Mouse (Mus musculus) neural tube, embryonic 15.5 days (tissue): Measurements from ENCODE around the gene Krt16. TPM values are rescaled to one million over a fixed set of nuclear protein-coding genes. Genes with fewer than 3 reads are reported as not detected.

Experiments used
- polyA plus RNA-seq: library from polyadenylated mRNA; unstranded; fragments of >200 nt; fragmentation: Nextera tagmentation; extraction: Ambion mirVana; gene quantifications from 2 replicates; pipeline ENCODE4 v1.2.1, GENCODE M21; 2015

Krt16 gene
- polyA plus RNA-seq, 1 experiment from 2014 or later: not detected

Other genes starting within 250 kb of the Krt16 start
- not detected in 2 replicates for gene Krt33a, start 232.7 kb downstream of the Krt16 start, polyA plus RNA-seq
- 0.11 TPM in 1 of 2 replicates, not detected in the other for gene Krt33b, start 219.0 kb downstream of the Krt16 start, polyA plus RNA-seq
- gene Krt34, start 207.3 kb downstream of the Krt16 start, polyA plus RNA-seq: not detected in 2 replicates
- not detected in 2 replicates for gene Krt31, start 198.4 kb downstream of the Krt16 start, polyA plus RNA-seq
- not detected in 2 replicates for gene Krt32, start 160.7 kb downstream of the Krt16 start, polyA plus RNA-seq
- 0.09 TPM in 1 of 2 replicates, not detected in the other for gene Krt35, start 152.7 kb downstream of the Krt16 start, polyA plus RNA-seq
- 0.14 TPM in 1 of 2 replicates, not detected in the other for gene Krt36, start 143.3 kb downstream of the Krt16 start, polyA plus RNA-seq
- gene Krt13, start 127.3 kb downstream of the Krt16 start, polyA plus RNA-seq: 0.24 and 0.37 TPM in 2 replicates
- 3.9 and 4.1 TPM in 2 replicates for gene Krt15, start 113.0 kb downstream of the Krt16 start, polyA plus RNA-seq
- gene Krt19, start 100.2 kb downstream of the Krt16 start, polyA plus RNA-seq: 4.5 and 57.6 TPM in 2 replicates
- gene Krt9, start 55.7 kb downstream of the Krt16 start, polyA plus RNA-seq: 0.06 and 0.08 TPM in 2 replicates
- 1.7 and 6.3 TPM in 2 replicates for gene Krt14, start 41.4 kb downstream of the Krt16 start, polyA plus RNA-seq
- gene Krt17, start 12.1 kb upstream of the Krt16 start, polyA plus RNA-seq: 0.73 and 63.9 TPM in 2 replicates
- gene Krt42, start 21.0 kb upstream of the Krt16 start, polyA plus RNA-seq: not detected in 2 replicates
- gene Eif1, start 71.0 kb upstream of the Krt16 start, polyA plus RNA-seq: 1,270 and 1,336 TPM in 2 replicates
- gene Gast, start 85.5 kb upstream of the Krt16 start, polyA plus RNA-seq: 0.75 TPM in 1 of 2 replicates, not detected in the other
- 233 and 264 TPM in 2 replicates for gene Hap1, start 107.2 kb upstream of the Krt16 start, polyA plus RNA-seq
- 58.2 and 74.6 TPM in 2 replicates for gene Jup, start 148.9 kb upstream of the Krt16 start, polyA plus RNA-seq
- 24.3 and 24.4 TPM in 2 replicates for gene P3h4, start 165.9 kb upstream of the Krt16 start, polyA plus RNA-seq
- gene Fkbp10, start 166.8 kb upstream of the Krt16 start, polyA plus RNA-seq: 29.8 and 38.9 TPM in 2 replicates
- gene Nt5c3b, start 192.9 kb upstream of the Krt16 start, polyA plus RNA-seq: 118 and 121 TPM in 2 replicates
- gene Klhl10, start 193.0 kb upstream of the Krt16 start, polyA plus RNA-seq: 0.83 and 0.84 TPM in 2 replicates
- 9.1 and 10.1 TPM in 2 replicates for gene Klhl11, start 223.8 kb upstream of the Krt16 start, polyA plus RNA-seq